Mouse (Mus musculus): ENCODE measurements at regions not wholly inside any gene's neighbourhood (a gene's known extent, or its start where the extent isn't known, plus 50 kb on each side); places are given as distances from the start of the nearest gene placed in this dataset.

DNA sequence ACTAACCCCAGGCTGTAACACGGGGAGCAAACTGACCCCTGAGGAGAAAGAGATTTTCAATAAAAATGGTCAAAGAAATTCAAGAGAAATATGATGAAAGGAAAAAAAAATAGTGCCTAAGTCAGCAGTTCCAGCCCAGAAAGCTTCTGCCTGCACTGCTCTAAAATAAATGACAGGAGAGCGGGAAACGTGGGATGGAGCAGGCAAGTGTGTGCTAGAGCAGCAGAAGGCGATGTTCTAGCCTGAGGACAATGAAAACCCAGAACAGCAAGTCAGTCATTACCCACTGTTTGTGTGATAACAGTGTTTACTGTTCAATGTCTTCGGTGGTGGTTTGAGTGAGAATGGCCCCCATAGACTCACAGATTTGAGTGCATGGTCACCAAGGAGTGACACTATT lies 91.4 kb upstream of the Rmdn2 start:
- Histone ChIP-seq H3K27me3 (ENCODE audit: control insufficient read depth, insufficient read depth, low read length) (no peaks in the 10 kb centered on the region; the same call in 1 of the 2 replicates), H3K4me3 (ENCODE audit: low read depth, low read length) (no peak overlapping the region), H3K4me1 (ENCODE audit: control insufficient read depth, insufficient read depth, insufficient read length, low read length) (no peaks in the 10 kb centered on the region), H3K27ac (ENCODE audit: insufficient read depth, low read depth, low read length) (no peak overlapping the region), H3K36me3 (ENCODE audit: control insufficient read depth, insufficient read depth, low read length) (no peaks in the 10 kb centered on the region)
- 72% methylated on average over 5 of the region's 5 CpGs for WGBS
- TF ChIP-seq CTCF (IDR thresholded peaks at IDR 0.05; ENCODE audit: extremely low read depth, insufficient read length, insufficient replicate concordance, low read depth, low read length), result no peak
- no peak for TF ChIP-seq POLR2A (IDR thresholded peaks at IDR 0.05; ENCODE audit: low read depth, low read length)

DNA sequence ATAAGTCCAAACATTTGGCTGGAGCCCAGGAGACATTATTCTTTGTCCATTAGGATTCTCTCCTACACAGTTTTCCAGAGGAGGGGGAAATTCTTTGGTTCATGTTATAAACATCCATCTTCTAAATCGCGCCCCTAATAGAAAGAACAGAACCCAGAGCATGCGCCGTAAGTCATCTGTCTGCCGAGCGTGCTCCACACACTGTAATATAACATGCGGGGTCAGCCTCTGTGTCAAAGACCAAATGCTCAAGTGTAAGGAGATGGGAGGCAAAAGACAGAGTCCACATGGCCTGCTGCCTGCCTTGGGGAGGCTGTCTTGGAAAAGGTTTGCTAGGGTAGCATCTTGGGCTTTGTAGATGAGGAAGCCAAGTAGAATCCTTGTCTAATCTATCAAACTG lies 90.0 kb upstream of the Rmdn2 start:
- WGBS, result 83% methylated on average over 7 of the region's 7 CpGs
- Histone ChIP-seq H3K27me3 (ENCODE audit: control insufficient read depth, insufficient read depth, low read length) (no peaks in the 10 kb centered on the region; the same call in 1 of the 2 replicates), H3K4me3 (ENCODE audit: low read depth, low read length) (no peak overlapping the region), H3K4me1 (ENCODE audit: control insufficient read depth, insufficient read depth, insufficient read length, low read length) (no peaks in the 10 kb centered on the region), H3K36me3 (ENCODE audit: control insufficient read depth, insufficient read depth, low read length) (no peaks in the 10 kb centered on the region), H3K27ac (ENCODE audit: insufficient read depth, low read depth, low read length) (no peak overlapping the region)
- TF ChIP-seq POLR2A (IDR thresholded peaks at IDR 0.05; ENCODE audit: low read depth, low read length), result no peak
- TF ChIP-seq CTCF (IDR thresholded peaks at IDR 0.05; ENCODE audit: extremely low read depth, insufficient read length, insufficient replicate concordance, low read depth, low read length), result no peak

DNA sequence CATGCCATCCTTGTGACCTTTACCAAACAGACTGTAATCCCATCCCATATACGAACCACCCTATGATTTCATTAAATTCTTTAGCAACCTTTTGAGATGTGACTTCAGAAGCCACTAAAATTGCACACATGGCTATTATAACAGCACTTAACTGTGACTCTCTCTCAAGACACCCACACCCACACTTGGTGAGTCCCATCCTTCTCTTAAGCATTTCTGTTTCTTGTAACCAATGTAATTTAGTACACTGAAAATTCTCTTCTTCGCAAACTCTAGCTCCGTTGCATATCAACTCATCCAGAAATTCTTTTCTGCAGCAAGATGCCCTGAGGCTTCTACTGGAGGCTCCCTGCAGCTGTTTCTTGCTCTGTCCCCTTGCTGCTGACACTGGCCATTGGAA lies 88.4 kb upstream of the Rmdn2 start:
- Histone ChIP-seq H3K27ac (ENCODE audit: insufficient read depth, low read depth, low read length) (no peak overlapping the region), H3K36me3 (ENCODE audit: control insufficient read depth, insufficient read depth, low read length) (no peaks in the 10 kb centered on the region), H3K27me3 (ENCODE audit: control insufficient read depth, insufficient read depth, low read length) (no peaks in the 10 kb centered on the region; the same call in 1 of the 2 replicates), H3K4me3 (ENCODE audit: low read depth, low read length) (no peak overlapping the region), H3K4me1 (ENCODE audit: control insufficient read depth, insufficient read depth, insufficient read length, low read length) (no peaks in the 10 kb centered on the region)
- WGBS, result 88% methylated on average over 3 of the region's 3 CpGs
- no peak for TF ChIP-seq CTCF (IDR thresholded peaks at IDR 0.05; ENCODE audit: extremely low read depth, insufficient read length, insufficient replicate concordance, low read depth, low read length)
- TF ChIP-seq POLR2A (IDR thresholded peaks at IDR 0.05; ENCODE audit: low read depth, low read length), result no peak

DNA sequence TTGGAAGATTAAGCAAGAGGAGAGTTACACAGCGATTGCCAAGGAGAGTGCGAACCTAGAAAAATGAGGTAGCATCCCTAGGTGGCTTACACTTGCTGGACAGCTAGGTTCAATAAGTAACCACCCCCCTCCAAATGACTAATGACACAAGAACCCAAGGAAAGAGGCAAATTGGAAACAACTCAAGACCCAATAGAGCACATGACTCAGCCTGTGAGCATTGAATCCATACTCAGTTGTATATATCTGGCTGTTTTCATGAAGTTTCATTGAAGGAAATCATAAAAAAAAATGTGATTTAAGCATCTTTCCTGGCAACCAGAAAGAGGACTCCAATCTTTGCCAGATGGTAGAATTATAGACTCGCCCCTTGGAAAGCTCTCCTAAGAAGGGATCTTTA lies 84.3 kb upstream of the Rmdn2 start:
- no peaks in the 10 kb centered on the region for H3K4me1 ChIP-seq (ENCODE audit: control insufficient read depth, insufficient read depth, insufficient read length, low read length)
- no peak for TF ChIP-seq POLR2A (IDR thresholded peaks at IDR 0.05; ENCODE audit: low read depth, low read length)
- TF ChIP-seq CTCF (IDR thresholded peaks at IDR 0.05; ENCODE audit: extremely low read depth, insufficient read length, insufficient replicate concordance, low read depth, low read length), result no peak
- H3K36me3 ChIP-seq (ENCODE audit: control insufficient read depth, insufficient read depth, low read length), result no peaks in the 10 kb centered on the region
- H3K27me3 ChIP-seq (ENCODE audit: control insufficient read depth, insufficient read depth, low read length), result no peaks in the 10 kb centered on the region; the same call in 1 of the 2 replicates
- WGBS, result 89% methylated on average over 3 of the region's 3 CpGs
- H3K4me3 ChIP-seq (ENCODE audit: low read depth, low read length), result no peak overlapping the region
- no peak overlapping the region for H3K27ac ChIP-seq (ENCODE audit: insufficient read depth, low read depth, low read length)

DNA sequence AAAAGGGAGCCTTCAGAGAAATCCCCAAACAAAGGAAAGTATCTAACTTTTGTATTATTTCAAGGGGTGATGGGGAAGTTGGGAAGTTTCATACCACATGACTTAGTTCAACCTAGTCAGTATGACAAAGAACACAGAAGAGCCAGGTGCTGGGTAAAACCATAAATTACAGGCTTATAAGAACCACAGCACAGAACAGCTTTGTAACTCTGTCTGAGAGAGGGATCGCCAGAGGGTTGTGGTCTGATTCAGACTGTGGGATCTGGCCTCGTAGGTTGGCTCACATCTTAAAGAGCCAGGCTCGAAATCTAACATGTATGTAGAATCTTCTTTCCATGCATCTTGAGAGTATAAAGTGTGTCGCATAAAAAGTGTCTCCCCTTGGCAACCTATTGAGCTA lies 75.1 kb upstream of the Rmdn2 start:
- Histone ChIP-seq H3K27me3 (ENCODE audit: control insufficient read depth, insufficient read depth, low read length) (no peaks in the 10 kb centered on the region), H3K27ac (ENCODE audit: insufficient read depth, low read depth, low read length) (no peak overlapping the region), H3K36me3 (ENCODE audit: control insufficient read depth, insufficient read depth, low read length) (no peaks in the 10 kb centered on the region), H3K4me3 (ENCODE audit: low read depth, low read length) (no peak overlapping the region), H3K4me1 (ENCODE audit: control insufficient read depth, insufficient read depth, insufficient read length, low read length) (no peaks in the 10 kb centered on the region)
- 66% methylated on average over 4 of the region's 4 CpGs for WGBS
- TF ChIP-seq POLR2A (IDR thresholded peaks at IDR 0.05; ENCODE audit: low read depth, low read length), result no peak
- TF ChIP-seq CTCF (IDR thresholded peaks at IDR 0.05; ENCODE audit: extremely low read depth, insufficient read length, insufficient replicate concordance, low read depth, low read length), result no peak

DNA sequence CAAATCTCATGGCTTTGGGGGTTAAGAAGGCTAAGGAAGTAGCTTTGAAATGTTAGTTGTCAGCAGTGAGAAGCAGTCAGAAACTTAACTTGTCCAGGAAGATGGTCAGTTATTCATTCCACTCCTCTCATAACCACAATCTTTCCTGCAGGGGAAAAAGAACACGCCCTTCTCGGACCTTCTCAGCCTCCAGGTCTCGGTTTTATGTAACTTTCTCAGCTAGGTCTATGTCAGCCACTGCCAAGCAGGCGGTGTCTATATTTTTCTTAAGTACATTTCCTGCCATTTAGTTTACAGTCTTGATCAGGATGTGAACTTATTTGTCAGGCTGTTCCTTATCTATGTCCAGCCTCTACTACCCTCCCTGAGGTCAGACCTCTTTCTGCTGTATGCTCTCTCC lies 72.9 kb upstream of the Rmdn2 start:
- no peak overlapping the region for H3K4me3 ChIP-seq (ENCODE audit: low read depth, low read length)
- no peak overlapping the region for H3K27ac ChIP-seq (ENCODE audit: insufficient read depth, low read depth, low read length)
- no peaks in the 10 kb centered on the region for H3K4me1 ChIP-seq (ENCODE audit: control insufficient read depth, insufficient read depth, insufficient read length, low read length)
- TF ChIP-seq CTCF (IDR thresholded peaks at IDR 0.05; ENCODE audit: extremely low read depth, insufficient read length, insufficient replicate concordance, low read depth, low read length) (no peak), POLR2A (IDR thresholded peaks at IDR 0.05; ENCODE audit: low read depth, low read length) (no peak)
- no peaks in the 10 kb centered on the region for H3K36me3 ChIP-seq (ENCODE audit: control insufficient read depth, insufficient read depth, low read length)
- no peaks in the 10 kb centered on the region for H3K27me3 ChIP-seq (ENCODE audit: control insufficient read depth, insufficient read depth, low read length)
- 49% methylated on average over 4 of the region's 4 CpGs for WGBS

DNA sequence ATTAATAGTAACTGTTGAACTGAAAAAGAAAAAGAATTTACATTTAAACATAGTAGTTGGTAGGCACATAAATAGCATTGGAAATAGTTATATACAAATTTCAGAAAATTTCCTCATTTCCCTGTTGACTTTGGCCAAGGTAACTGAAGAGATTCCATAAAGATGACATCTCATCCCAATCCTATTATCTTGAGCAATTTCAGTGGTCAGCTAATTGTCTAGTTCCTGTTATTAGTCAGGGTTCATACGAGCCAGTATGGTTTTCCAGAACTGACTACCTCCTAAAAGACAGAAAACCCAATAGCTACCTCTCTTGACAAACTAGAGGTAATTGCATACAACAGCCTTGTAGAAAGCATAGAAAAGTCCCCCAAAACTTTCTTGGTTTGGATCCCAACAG lies 71.6 kb upstream of the Rmdn2 start:
- TF ChIP-seq CTCF (IDR thresholded peaks at IDR 0.05; ENCODE audit: extremely low read depth, insufficient read length, insufficient replicate concordance, low read depth, low read length), result no peak
- TF ChIP-seq POLR2A (IDR thresholded peaks at IDR 0.05; ENCODE audit: low read depth, low read length), result no peak
- Histone ChIP-seq H3K36me3 (ENCODE audit: control insufficient read depth, insufficient read depth, low read length) (no peaks in the 10 kb centered on the region), H3K4me1 (ENCODE audit: control insufficient read depth, insufficient read depth, insufficient read length, low read length) (no peaks in the 10 kb centered on the region), H3K27ac (ENCODE audit: insufficient read depth, low read depth, low read length) (no peak overlapping the region), H3K27me3 (ENCODE audit: control insufficient read depth, insufficient read depth, low read length) (no peaks in the 10 kb centered on the region), H3K4me3 (ENCODE audit: low read depth, low read length) (no peak overlapping the region)
- 65% methylated on average over 1 of the region's 1 CpGs for WGBS

DNA sequence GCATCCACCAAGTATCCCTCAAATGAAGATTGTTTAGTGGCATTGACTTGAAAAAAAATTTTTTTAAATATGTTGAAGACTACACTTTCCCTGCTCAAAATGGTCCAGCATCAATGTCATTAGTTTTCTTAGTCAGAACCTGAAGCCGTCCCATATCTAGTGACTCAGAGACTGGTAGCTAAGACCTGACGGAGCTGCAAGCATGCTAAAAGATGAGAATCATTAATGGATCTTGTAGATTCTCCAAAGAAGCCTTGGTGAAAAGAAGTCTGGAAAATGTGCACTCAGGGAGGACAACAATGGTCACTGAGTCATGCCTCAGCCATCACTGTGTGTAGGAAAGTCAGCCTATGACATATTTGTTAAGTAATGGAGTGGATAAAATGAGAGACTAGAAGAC lies 71.2 kb upstream of the Rmdn2 start:
- WGBS, result 94% methylated on average over 2 of the region's 2 CpGs
- Histone ChIP-seq H3K27ac (ENCODE audit: insufficient read depth, low read depth, low read length) (no peak overlapping the region), H3K4me1 (ENCODE audit: control insufficient read depth, insufficient read depth, insufficient read length, low read length) (no peaks in the 10 kb centered on the region), H3K27me3 (ENCODE audit: control insufficient read depth, insufficient read depth, low read length) (no peaks in the 10 kb centered on the region), H3K4me3 (ENCODE audit: low read depth, low read length) (no peak overlapping the region), H3K36me3 (ENCODE audit: control insufficient read depth, insufficient read depth, low read length) (no peaks in the 10 kb centered on the region)
- TF ChIP-seq POLR2A (IDR thresholded peaks at IDR 0.05; ENCODE audit: low read depth, low read length) (no peak), CTCF (IDR thresholded peaks at IDR 0.05; ENCODE audit: extremely low read depth, insufficient read length, insufficient replicate concordance, low read depth, low read length) (no peak)

Measured in small intestine, adult 2 months (tissue).